Mouse (Mus musculus): ENCODE results near the gene Trim31. TPM values are rescaled to one million over a fixed set of nuclear protein-coding genes. Genes with fewer than 3 reads are reported as not detected.

Gene Trim31
- polyA plus RNA-seq, 2 experiments from 2014 or later = not detected

GRCm38 (mm10) chr17:36897065-36897464 is 853 bp upstream of the Trim31 start:
- ATAC-seq = no peak

DNA sequence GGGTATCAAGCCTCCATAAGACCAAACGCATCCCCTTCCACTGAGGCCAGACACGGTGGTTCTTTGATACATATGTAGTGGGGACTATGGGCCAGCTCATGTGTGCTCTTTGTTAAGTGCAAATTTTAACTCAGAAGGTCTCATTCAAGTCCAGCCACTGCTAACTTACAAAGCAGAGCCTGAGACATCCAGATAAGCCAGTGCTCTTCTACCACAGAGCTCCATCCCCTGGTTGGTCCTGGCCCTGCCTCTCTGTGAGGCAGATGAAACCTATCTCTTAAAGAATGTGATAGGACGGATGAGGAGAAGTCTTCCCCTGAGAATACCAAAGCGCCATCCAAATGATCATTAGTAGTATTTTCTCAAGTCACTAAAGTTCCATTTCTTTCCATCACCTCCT is 1.5 kb downstream of the Trim31 start:
- no peak for ATAC-seq

GRCm38 (mm10) chr17:36900001-36900400 is 2.1 kb downstream of the Trim31 start:
- ATAC-seq = no peak

GRCm38 (mm10) chr17:36900691-36901090 is 2.8 kb downstream of the Trim31 start:
- ATAC-seq = no peak

DNA sequence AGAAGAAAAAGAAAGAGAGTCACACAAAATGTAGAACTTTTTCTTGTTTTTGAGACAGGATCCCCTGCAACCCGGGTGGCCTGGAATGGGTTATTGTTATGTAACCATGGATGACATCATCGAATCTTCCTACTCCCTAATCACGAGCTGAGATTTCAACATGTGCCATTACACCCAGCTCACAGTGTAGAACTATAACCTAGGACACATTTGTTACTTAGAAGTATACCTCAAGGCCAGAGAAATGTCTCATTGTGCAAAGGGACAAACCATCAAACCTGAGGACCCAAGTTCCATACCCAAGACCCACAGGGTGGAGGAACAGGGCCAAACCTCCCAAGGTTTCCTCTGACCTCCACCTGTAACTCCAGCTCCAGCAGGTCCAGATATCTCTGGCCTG is 5.7 kb downstream of the Trim31 start:
- ATAC-seq = no peak

GRCm38 (mm10) chr17:36908235-36908634 is 10.3 kb downstream of the Trim31 start:
- no peak for ATAC-seq

DNA sequence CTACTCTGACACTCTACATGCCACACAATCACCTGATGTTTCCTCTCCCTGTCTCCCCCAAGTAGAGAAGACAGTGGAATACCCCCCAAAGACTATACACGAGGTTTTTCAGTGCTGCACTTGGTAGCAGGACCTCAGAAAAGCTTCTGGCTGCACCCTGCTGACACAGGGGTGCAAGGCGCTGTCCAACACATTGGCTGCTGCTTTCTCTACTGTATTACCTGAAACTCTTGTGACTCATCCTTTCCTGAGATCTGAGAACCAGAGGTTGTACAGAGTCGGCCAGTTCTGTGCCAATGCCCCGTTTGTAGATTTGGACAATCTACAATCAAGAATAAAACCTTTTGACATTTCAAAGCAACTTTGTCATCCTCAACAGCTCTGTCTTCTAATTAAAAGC is 11.9 kb downstream of the Trim31 start:
- no peak for ATAC-seq

GRCm38 (mm10) chr17:36912031-36912430 is 14.1 kb downstream of the Trim31 start:
- no peak for ATAC-seq

DNA sequence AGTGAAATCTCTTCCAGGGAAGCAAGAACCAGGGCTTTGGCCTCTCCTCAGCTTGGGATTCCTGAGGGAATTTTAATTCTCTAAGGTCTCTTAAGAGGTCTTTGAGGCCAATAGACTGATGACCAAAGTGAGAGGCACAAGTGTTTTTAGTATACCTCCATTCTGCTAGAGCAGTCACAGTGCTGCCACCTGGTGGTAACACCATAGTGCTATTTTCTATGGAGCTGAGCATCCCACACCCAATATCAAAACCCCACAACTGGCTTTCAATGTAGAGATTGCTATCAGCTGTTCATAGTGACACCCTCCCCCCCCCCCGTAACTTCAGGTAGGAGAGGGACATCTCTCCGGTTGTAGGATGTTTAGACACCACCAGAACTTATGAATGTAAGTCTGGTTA is 16.2 kb downstream of the Trim31 start:
- peak; percentile 77 for ATAC-seq

DNA sequence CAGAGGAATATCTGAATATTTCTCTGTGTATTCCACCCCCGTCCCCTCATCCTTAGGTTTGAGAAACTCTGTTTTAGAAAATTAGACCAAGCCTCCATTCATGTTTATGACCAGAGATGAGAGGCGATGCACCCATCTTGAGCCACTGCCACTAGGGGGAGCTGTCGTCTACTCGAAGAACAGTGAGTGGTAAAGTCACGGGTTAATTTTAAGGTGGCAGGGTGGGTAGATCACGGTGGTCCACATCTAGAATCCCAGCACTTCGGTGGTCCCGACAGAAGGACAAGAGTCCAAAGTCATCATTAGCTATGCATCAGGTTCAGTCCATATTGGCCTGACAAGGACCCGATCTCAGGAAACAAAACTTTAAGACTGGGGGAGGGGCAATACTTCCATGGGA is 17.2 kb downstream of the Trim31 start:
- peak; percentile 41 for ATAC-seq

GRCm38 (mm10) chr17:36920239-36920638 is 22.3 kb downstream of the Trim31 start:
- ATAC-seq = no peak

DNA sequence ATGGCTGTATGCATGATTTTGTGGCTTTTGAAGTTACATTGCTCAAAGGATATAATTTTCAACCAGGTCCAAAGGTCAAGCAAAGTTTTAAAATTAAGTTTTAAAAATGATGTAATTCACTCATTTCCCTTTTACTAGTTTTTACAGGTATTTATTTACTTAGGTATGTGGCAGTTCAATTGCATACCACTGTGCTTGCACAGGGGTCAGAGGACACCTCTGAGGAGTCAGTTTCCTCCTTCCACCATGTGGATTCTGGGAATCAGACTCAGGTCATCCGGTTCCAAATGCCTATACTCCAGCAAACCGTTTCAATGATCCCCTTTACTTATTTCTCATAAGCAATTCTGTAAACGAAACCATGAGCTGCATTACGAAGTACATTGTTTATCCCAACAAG is 24.8 kb downstream of the Trim31 start:
- ATAC-seq = no peak

DNA sequence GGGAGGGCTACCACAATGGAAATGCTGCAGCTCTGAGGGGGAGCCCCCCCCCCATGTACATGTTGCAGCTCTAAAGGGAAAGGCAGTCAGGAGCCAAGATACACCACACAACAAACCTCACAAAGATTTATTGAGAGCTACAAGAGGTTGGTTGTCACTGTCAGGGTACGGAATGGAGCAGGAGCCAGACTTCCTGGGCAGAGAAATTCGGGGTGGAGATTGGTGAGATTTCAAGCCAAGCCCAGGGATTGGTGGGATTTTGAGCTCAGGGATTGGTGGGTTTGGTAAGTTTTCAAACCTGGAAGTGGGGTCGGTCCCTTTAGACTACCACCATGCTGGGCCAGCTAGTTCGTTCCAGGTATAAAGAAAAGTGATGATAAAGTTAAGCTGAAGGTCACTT is 25.6 kb downstream of the Trim31 start:
- ATAC-seq = no peak

DNA sequence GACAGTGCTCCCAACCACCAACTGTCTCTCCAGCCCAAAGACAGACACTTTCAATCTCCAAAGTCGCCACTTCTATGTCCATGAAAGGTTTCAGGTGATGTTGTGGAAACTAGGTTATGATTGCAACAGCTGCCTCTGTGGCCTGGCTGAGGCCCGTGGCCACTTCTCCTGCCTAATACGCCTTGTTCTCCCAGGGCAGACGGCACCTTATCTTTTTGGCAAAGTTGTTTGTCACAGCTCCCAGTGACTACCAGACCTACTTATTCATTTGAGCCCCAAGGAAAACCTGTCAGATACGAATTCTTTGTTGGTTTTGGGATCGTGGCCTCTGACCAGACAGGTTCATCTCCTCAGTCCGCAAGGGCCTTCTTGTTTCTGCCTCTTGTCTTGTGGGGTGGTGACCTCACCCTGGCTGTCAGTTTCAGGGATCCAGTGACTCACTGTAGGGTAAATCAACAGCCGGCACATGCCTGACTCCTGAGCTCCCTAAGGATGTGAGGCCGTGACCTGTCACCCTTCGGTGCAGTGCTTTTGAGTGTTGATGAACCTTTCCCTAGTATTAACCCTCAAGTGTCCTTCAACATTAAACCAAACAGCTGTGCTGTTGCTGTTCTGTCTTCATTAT is 29.7 kb downstream of the Trim31 start:
- no peak for ATAC-seq

GRCm38 (mm10) chr17:36929236-36929932 is 31.5 kb downstream of the Trim31 start:
- ATAC-seq = no peak

DNA sequence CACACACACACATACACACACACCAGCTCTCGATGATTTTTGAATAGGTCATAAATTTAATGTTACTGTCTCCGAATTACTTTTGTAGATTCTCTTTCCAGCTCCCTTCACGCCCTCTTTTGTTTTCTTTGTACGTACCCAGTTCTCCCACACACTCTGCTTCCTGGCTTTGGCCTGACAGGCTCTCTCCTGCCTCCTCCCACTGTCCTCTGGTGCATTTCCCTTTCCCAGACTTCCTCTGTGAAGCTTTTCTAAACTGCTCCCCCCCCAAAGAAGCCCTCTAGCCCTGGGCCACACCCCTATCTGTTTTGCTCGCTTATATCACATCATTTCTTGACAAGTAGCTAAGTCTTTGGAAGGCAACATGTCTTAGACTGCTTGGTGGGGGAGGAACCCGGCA is 32.3 kb downstream of the Trim31 start:
- no peak for ATAC-seq

DNA sequence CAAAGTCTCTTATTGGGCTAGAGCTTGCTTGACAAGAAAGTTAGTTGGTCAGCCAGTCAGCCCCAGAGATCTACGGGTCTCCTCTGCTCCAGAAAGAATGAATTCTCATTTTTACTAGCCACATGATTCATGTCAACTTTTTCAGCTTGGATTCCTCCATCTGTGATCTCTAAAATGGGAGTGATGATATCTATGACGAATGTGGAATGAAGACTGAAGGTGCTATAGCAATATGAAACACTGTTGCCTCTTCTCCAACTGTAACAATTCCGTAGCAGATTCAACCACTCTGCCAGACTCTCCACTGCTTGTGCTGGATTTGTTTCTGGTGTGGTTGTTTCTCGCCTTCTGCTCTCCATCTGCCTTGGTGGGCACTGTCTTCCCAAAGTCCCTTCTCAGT is 33.2 kb downstream of the Trim31 start:
- ATAC-seq = no peak

GRCm38 (mm10) chr17:36931806-36932205 is 33.9 kb downstream of the Trim31 start:
- ATAC-seq = no peak

- no peak for ATAC-seq
Measured at GRCm38 (mm10) chr17:36938056-36938455, 40.1 kb downstream of the Trim31 start.

- ATAC-seq = peak; percentile 79
Measured at GRCm38 (mm10) chr17:36942391-36942790, 44.5 kb downstream of the Trim31 start.

GRCm38 (mm10) chr17:36942791-36943471 is 45.0 kb downstream of the Trim31 start, which contains the start of gene Rnf39:
Rnf39 (plus strand) TSS chr17:36942918.
- ATAC-seq = peak; percentile 30

DNA sequence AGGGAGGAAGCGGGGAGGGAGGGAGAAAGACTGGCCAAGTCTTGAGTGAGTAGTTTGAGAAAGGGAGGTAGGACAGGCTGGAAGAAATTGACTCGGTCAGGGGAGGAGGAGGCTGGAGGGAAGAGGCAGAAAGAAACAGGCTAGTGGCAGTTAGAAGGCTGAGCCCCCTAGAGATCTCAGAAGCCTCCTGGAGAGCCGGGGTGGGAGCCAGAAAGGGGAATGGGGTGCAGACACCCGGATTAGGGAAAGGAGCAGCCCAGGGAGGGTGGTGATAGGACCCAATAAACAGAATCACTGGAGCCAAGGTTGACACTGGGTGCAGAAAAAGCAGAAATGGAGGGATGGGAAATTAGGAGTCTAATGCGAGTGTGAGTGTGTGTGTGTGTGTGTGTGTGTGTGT is 45.8 kb downstream of the Trim31 start:
- no peak for ATAC-seq

GRCm38 (mm10) chr17:36944121-36944775 is 46.3 kb downstream of the Trim31 start:
- ATAC-seq = peak; percentile 57
